Mouse (Mus musculus): ENCODE results near the gene Creb5. TPM values are rescaled to one million over a fixed set of nuclear protein-coding genes. Genes with fewer than 3 reads are reported as not detected.

Gene Creb5
- total RNA-seq (2014; rRNA removed), result 2.3 and 3.2 TPM in 2 replicates
- polyA plus RNA-seq (2015; fragmentation: Nextera tagmentation; extraction: Ambion mirVana), result 1.6 and 1.7 TPM in 2 replicates

DNA sequence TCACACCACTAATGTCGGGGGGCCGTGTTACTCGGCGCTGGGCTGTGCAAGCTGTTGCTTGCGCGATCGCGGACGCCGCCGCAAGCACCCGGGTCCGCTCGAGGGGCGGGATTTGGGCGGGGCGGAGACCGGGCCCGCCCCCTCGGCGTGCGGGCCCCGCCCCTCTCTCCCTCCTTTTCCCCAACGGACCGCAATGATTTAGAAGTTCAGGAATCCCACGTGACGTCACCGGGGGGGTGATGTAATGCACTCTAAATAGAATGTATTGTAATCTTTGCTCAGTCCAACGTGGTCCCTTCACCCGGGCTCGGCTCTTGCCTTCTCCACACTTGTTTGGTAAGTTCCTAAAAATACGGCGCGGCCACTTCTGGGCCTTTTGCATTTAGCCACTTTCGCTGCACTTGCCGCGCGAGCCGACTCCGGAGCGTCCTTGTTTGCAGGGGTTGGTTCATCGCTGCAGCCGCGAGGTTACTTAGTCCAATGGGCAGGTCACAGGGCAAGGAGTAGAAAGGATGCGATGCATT lies at the start of gene Creb5:
Gene Creb5 (plus strand): TSS at position 233 of the 524 bp plus-strand sequence.
- under 1% methylated on average over 45 of the region's 45 CpGs for WGBS
- H3K4me1 ChIP-seq (ENCODE audit: insufficient read depth, low read length), result no peaks in the 10 kb centered on the region
- no peak within 1 kb of the TSS for H3K27ac ChIP-seq (ENCODE audit: low read depth, low read length)
- H3K9me3 ChIP-seq (ENCODE audit: low read length), result no peaks in the 10 kb centered on the region
- peaks cover 72% of the 10 kb centered on the region for H3K27me3 ChIP-seq (ENCODE audit: insufficient read depth, low read length)
- peak within 1 kb of the TSS; percentile 96 for H3K4me2 ChIP-seq (ENCODE audit: low read depth, low read length, poor library complexity, severe bottlenecking)
- H3K9ac ChIP-seq (replicated peaks; ENCODE audit: low read length, poor library complexity, severe bottlenecking), result peak within 1 kb of the TSS; percentile 34
- TF ChIP-seq CTCF (IDR thresholded peaks at IDR 0.05), result no peak
- ATAC-seq (ENCODE audit: low FRiP score) (peak; percentile 69; the same call in 1 of the 2 replicates), DNase-seq (ENCODE audit: low spot score) (peak; percentile 72)
- H3K4me3 ChIP-seq (ENCODE audit: low read depth, low read length), result peak within 1 kb of the TSS; percentile 37
- no peaks in the 10 kb centered on the region for H3K36me3 ChIP-seq (ENCODE audit: insufficient read depth, low read length)

- ATAC-seq (ENCODE audit: low FRiP score), result no peak
- H3K27ac ChIP-seq (ENCODE audit: low read depth, low read length), result no peak overlapping the region
- 92% methylated on average over 3 of the region's 3 CpGs for WGBS
- no peaks in the 10 kb centered on the region for H3K9me3 ChIP-seq (ENCODE audit: low read length)
- no peaks in the 10 kb centered on the region for H3K36me3 ChIP-seq (ENCODE audit: insufficient read depth, low read length)
- no peak for TF ChIP-seq CTCF (IDR thresholded peaks at IDR 0.05)
- H3K27me3 ChIP-seq (ENCODE audit: insufficient read depth, low read length), result no peaks in the 10 kb centered on the region
- no peak overlapping the region for H3K4me3 ChIP-seq (ENCODE audit: low read depth, low read length)
- H3K4me2 ChIP-seq (ENCODE audit: low read depth, low read length, poor library complexity, severe bottlenecking), result no peak overlapping the region
- no peak overlapping the region for H3K9ac ChIP-seq (replicated peaks; ENCODE audit: low read length, poor library complexity, severe bottlenecking)
- H3K4me1 ChIP-seq (ENCODE audit: insufficient read depth, low read length), result no peaks in the 10 kb centered on the region
- DNase-seq (ENCODE audit: low spot score), result no peak
These were observed 27.2 kb upstream of the Creb5 start for GRCm38 (mm10) chr6:53259841-53260240.

- WGBS, result 60% methylated on average over 11 of the region's 11 CpGs
- Histone ChIP-seq H3K4me2 (ENCODE audit: low read depth, low read length, poor library complexity, severe bottlenecking) (no peak overlapping the region), H3K4me3 (ENCODE audit: low read depth, low read length) (no peak overlapping the region), H3K27ac (ENCODE audit: low read depth, low read length) (no peak overlapping the region), H3K4me1 (ENCODE audit: insufficient read depth, low read length) (no peaks in the 10 kb centered on the region), H3K27me3 (ENCODE audit: insufficient read depth, low read length) (no peaks in the 10 kb centered on the region), H3K9ac (replicated peaks; ENCODE audit: low read length, poor library complexity, severe bottlenecking) (no peak overlapping the region), H3K36me3 (ENCODE audit: insufficient read depth, low read length) (no peaks in the 10 kb centered on the region), H3K9me3 (ENCODE audit: low read length) (no peaks in the 10 kb centered on the region)
- ATAC-seq (ENCODE audit: low FRiP score) (no peak), DNase-seq (ENCODE audit: low spot score) (no peak)
- no peak for TF ChIP-seq CTCF (IDR thresholded peaks at IDR 0.05)
These were observed 24.7 kb upstream of the Creb5 start for GRCm38 (mm10) chr6:53262401-53262800.

- Histone ChIP-seq H3K4me2 (ENCODE audit: low read depth, low read length, poor library complexity, severe bottlenecking) (no peak overlapping the region), H3K36me3 (ENCODE audit: insufficient read depth, low read length) (no peaks in the 10 kb centered on the region), H3K27ac (ENCODE audit: low read depth, low read length) (no peak overlapping the region), H3K4me3 (ENCODE audit: low read depth, low read length) (no peak overlapping the region), H3K4me1 (ENCODE audit: insufficient read depth, low read length) (peaks cover 4% of the 10 kb centered on the region; the same call in 1 of the 2 replicates), H3K9ac (replicated peaks; ENCODE audit: low read length, poor library complexity, severe bottlenecking) (no peak overlapping the region), H3K9me3 (ENCODE audit: low read length) (no peaks in the 10 kb centered on the region), H3K27me3 (ENCODE audit: insufficient read depth, low read length) (no peaks in the 10 kb centered on the region)
- peak; percentile 60 for TF ChIP-seq CTCF (IDR thresholded peaks at IDR 0.05)
- 30% methylated on average over 7 of the region's 7 CpGs for WGBS
- no peak for ATAC-seq (ENCODE audit: low FRiP score)
- DNase-seq (ENCODE audit: low spot score), result peak; percentile 77
These were observed 20.0 kb upstream of the Creb5 start for GRCm38 (mm10) chr6:53267036-53267435.

DNA sequence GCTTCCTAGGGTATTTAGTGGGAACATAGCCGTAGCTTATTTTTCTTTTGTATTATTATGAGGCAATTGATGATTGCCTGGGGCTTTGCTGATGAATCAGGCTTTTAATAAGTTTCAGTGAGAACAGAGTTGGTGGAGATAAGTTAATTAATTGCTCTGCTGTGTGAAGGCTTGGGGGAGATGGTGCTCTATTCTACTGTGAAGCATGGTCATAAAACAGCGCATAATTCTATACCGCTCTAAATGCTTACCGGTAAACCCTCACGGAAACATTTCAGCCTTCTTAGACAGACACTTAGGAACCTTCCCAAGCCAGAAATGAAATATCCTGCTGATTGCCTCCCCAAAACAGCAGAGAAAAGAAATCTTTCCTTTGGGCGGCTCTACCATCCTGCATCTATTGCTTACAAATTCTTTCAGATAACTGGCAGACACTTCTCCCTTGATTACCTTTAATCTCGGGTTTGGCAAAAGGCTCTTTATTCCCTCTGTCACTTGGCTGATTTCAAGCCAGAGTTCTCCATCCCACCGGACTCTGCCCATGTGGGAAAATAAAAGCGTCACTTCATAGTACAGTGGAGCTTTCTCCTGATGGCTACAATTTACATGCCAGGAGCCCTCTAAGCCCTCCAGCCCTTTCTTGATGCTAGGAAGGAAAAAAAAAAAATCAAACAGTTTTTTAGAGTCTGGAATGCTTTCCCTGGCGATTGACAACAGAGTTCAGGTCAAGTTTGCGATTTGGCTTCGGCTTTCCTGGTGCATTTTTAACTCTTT lies 19.2 kb upstream of the Creb5 start:
- DNase-seq (ENCODE audit: low spot score) (no peak), ATAC-seq (ENCODE audit: low FRiP score) (no peak)
- 22% methylated on average over 12 of the region's 12 CpGs for WGBS
- Histone ChIP-seq H3K4me1 (ENCODE audit: insufficient read depth, low read length) (peaks cover 4% of the 10 kb centered on the region; the same call in 1 of the 2 replicates), H3K9me3 (ENCODE audit: low read length) (no peaks in the 10 kb centered on the region), H3K36me3 (ENCODE audit: insufficient read depth, low read length) (no peaks in the 10 kb centered on the region), H3K9ac (replicated peaks; ENCODE audit: low read length, poor library complexity, severe bottlenecking) (no peak overlapping the region), H3K27ac (ENCODE audit: low read depth, low read length) (no peak overlapping the region), H3K27me3 (ENCODE audit: insufficient read depth, low read length) (no peaks in the 10 kb centered on the region), H3K4me2 (ENCODE audit: low read depth, low read length, poor library complexity, severe bottlenecking) (peak overlapping the region; percentile 24), H3K4me3 (ENCODE audit: low read depth, low read length) (no peak overlapping the region)
- no peak for TF ChIP-seq CTCF (IDR thresholded peaks at IDR 0.05)

- no peak overlapping the region for H3K4me2 ChIP-seq (ENCODE audit: low read depth, low read length, poor library complexity, severe bottlenecking)
- no peak overlapping the region for H3K4me3 ChIP-seq (ENCODE audit: low read depth, low read length)
- WGBS, result 74% methylated on average over 3 of the region's 3 CpGs
- no peak for ATAC-seq (ENCODE audit: low FRiP score)
- no peaks in the 10 kb centered on the region for H3K36me3 ChIP-seq (ENCODE audit: insufficient read depth, low read length)
- no peak overlapping the region for H3K9ac ChIP-seq (replicated peaks; ENCODE audit: low read length, poor library complexity, severe bottlenecking)
- H3K27me3 ChIP-seq (ENCODE audit: insufficient read depth, low read length), result no peaks in the 10 kb centered on the region
- no peaks in the 10 kb centered on the region for H3K9me3 ChIP-seq (ENCODE audit: low read length)
- no peak overlapping the region for H3K27ac ChIP-seq (ENCODE audit: low read depth, low read length)
- no peak for TF ChIP-seq CTCF (IDR thresholded peaks at IDR 0.05)
- DNase-seq (ENCODE audit: low spot score), result no peak
- peaks cover 4% of the 10 kb centered on the region; the same call in 1 of the 2 replicates for H3K4me1 ChIP-seq (ENCODE audit: insufficient read depth, low read length)
These were observed 15.9 kb upstream of the Creb5 start for GRCm38 (mm10) chr6:53271216-53271615.
